Mouse (Mus musculus) hindbrain, postnatal 0 days (tissue): Measurements from ENCODE around the gene Mettl21a. TPM values are rescaled to one million over a fixed set of nuclear protein-coding genes. Genes with fewer than 3 reads are reported as not detected.

Source experiments
- ATAC-seq: fragments of 200-750 bp; cut with Nextera tagmentation; 2 replicates; pipeline ENCODE4 v1.8.0; 2017; ENCODE audit warnings: mild to moderate bottlenecking, moderate TSS enrichment, moderate library complexity
- DNase-seq: peaks from one replicate; pipeline ENCODE4 v3.0.0-alpha.2; 2015; ENCODE audit warnings: low spot score
- H3K27ac ChIP-seq: fragments of 300-500 bp; sonication (generic); 2 replicates; pipeline ENCODE4 v1.5.1; 2014; ENCODE audit warnings: mild to moderate bottlenecking
- H3K27me3 ChIP-seq: fragments of 300-500 bp; sonication (generic); 2 replicates; pipeline ENCODE4 v1.6.1; 2014; ENCODE audit warnings: low read length, mixed read lengths; ENCODE audit not compliant: insufficient read depth
- H3K36me3 ChIP-seq: fragments of 300-500 bp; sonication (generic); 2 replicates; pipeline ENCODE4 v1.6.1; 2014; ENCODE audit warnings: low read length, mixed read lengths; ENCODE audit not compliant: insufficient read depth
- H3K4me1 ChIP-seq: fragments of 300-500 bp; sonication (generic); 2 replicates; pipeline ENCODE4 v1.6.1; 2014; ENCODE audit warnings: antibody characterized with exemption, low read length, mixed read lengths; ENCODE audit not compliant: insufficient read depth
- H3K4me2 ChIP-seq: fragments of 300-500 bp; sonication (generic); 2 replicates; pipeline ENCODE4 v1.6.1; 2014; ENCODE audit warnings: low read depth, mild to moderate bottlenecking, low read length, moderate library complexity, mixed read lengths
- H3K4me3 ChIP-seq: fragments of 300-500 bp; sonication (generic); 2 replicates; pipeline ENCODE4 v1.5.1; 2014; ENCODE audit warnings: low read length
- H3K9ac ChIP-seq: fragments of 300-500 bp; sonication (generic); replicated peaks from 2 replicates; pipeline ENCODE4 v1.6.1; 2014; ENCODE audit warnings: mild to moderate bottlenecking, low read length, moderate library complexity, mixed read lengths
- H3K9me3 ChIP-seq: fragments of 300-500 bp; sonication (generic); 2 replicates; pipeline ENCODE4 v1.6.1; 2016; ENCODE audit warnings: low read length, mixed read lengths
- CTCF ChIP-seq: IDR thresholded peaks from 2 replicates; pipeline ENCODE4 v1.5.1; 2016; ENCODE audit warnings: antibody characterized with exemption, control low read depth, low read depth
- WGBS: fragments of 180-500 bp; shearing (Covaris S2); extraction: QIAGEN DNeasy Blood & Tissue Kit; methylation state at CpG from one replicate; pipeline ENCODE4 v1.1.7; 2014; 5-methylcytosine and 5-hydroxymethylcytosine counted together
- polyA plus RNA-seq: library from polyadenylated mRNA; unstranded; fragments of >200 nt; fragmentation: Nextera tagmentation; extraction: Ambion mirVana; gene quantifications from 2 replicates; pipeline ENCODE4 v1.2.1, GENCODE M21; 2015
- total RNA-seq: library from RNA; depleted of rRNA; stranded (reverse); fragments of >200 nt; gene quantifications from 2 replicates; pipeline ENCODE4 v1.2.3, GENCODE M21; 2014; rRNA removed

The Mettl21a gene
- 12.4 and 16.4 TPM in 2 replicates for total RNA-seq
- 12.9 and 15.0 TPM in 2 replicates for polyA plus RNA-seq

DNA sequence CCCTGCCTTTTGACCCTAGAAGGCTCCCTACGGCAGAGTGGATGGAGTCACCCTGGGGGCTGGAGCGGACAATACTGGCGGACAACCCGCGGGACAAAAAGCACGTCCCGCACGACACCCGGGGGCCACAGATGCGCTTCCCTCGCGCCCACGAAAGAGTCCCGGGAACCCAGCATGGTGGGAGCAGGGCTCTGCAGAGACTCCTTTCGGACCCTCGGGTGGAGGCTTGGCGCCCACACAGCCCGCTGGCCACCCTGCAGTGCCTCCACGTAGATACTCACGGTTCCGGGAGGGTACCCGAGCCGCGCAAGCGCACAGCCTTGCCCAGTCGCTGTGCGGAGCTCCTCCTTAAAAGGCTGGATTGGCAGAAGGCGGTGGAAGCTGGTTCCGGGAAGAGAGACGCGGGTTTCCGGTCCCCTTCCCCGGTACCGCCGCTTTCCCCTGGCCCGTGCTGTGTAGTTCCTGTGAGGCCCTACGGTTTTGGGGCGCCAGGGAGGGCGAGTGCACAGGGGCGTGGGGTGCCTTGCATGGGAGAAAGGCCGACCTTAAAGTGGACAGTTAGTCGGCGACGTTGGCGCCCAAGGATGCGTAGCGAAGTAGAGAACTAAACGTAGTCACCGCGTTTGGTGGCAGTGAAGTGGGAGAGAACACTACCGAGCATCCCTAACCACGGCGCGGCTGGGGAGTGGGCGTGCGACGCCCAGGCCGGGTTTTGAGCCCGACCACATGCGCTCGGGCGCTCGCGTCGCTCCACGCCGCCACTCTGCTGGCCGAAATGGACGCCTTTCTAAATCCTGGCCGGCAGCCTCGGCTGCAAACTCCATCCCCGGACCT is at the start of gene Mettl21a:
Gene Mettl21a (minus strand): TSS at position 362 of the 834 bp plus-strand sequence.
- peaks cover 5% of the 10 kb centered on the region; the same call in 1 of the 2 replicates for H3K4me1 ChIP-seq
- H3K27ac ChIP-seq = peak within 1 kb of the TSS; percentile 97
- peak; percentile 42 for TF ChIP-seq CTCF
- peak within 1 kb of the TSS; percentile 60 for H3K4me2 ChIP-seq
- peak within 1 kb of the TSS; percentile 87 for H3K9ac ChIP-seq
- no peaks in the 10 kb centered on the region for H3K9me3 ChIP-seq
- H3K27me3 ChIP-seq = no peaks in the 10 kb centered on the region
- under 1% methylated on average over 66 of the region's 72 CpGs for WGBS
- ATAC-seq = peak; percentile 98
- H3K36me3 ChIP-seq = peaks cover 8% of the 10 kb centered on the region; the same call in 1 of the 2 replicates
- peak within 1 kb of the TSS; percentile 79 for H3K4me3 ChIP-seq
- peak; percentile 97 for DNase-seq

DNA sequence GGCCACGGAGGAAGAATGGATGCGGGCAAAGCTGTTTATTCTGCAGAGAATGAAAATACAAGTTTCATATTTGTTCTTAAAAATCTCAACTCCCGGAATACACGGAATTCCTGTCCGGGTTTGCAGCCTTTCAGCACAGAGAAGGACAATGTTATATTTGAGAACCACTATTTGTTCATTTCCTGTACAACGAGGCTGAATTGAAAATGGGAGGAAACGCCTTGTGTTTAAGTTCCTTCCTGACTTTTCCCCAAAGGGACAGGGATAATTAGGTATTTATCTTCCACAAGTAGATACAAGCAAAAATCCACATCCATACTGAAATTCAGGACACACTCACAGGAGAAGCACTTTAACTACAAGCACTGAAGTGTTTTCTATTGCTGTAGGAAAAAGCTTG is 41.8 kb upstream of the Mettl21a start:
- H3K27ac ChIP-seq = no peak overlapping the region
- no peak for ATAC-seq
- no peak for DNase-seq
- WGBS = 71% methylated on average over 7 of the region's 7 CpGs
- no peaks in the 10 kb centered on the region for H3K27me3 ChIP-seq
- no peak overlapping the region for H3K4me2 ChIP-seq
- H3K9ac ChIP-seq = no peak overlapping the region
- no peak for TF ChIP-seq CTCF
- no peaks in the 10 kb centered on the region for H3K4me1 ChIP-seq
- H3K36me3 ChIP-seq = no peaks in the 10 kb centered on the region
- H3K4me3 ChIP-seq = no peak overlapping the region
- no peaks in the 10 kb centered on the region for H3K9me3 ChIP-seq

DNA sequence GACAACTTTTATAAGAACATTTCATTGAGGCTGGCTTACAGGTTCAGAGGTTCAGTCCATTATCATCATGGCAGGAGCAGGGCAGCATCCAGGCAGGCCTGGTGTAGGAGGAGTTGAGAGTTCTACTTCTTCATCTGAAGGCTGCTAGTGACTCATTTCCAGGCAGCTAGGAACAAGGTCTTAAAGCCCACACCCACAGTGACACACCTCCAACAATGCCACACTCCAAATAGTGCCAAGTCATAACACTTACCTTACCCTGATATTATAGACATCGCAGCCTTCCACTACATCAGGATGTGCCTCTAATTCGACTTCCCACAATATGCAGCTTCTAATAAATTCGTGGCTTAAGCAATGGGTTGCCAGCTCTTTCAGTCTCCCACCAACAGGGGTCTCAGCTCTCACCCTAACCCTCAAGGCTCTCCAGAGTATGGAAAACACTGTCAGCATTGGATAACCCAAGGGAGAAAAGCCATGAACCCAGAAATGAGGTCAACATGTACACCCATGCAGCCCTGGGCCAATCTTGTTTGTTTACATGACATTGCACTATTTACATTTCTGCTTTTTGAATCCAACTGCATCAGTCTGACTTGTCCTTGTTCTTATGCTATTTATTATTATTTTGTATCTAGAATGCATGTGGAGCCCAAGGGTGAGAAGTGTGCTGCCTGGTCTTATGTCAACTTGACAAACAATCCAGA is 39.5 kb upstream of the Mettl21a start:
- Histone ChIP-seq H3K4me3 (no peak overlapping the region), H3K4me1 (no peaks in the 10 kb centered on the region), H3K27me3 (no peaks in the 10 kb centered on the region), H3K4me2 (no peak overlapping the region), H3K27ac (no peak overlapping the region), H3K9me3 (no peaks in the 10 kb centered on the region), H3K36me3 (no peaks in the 10 kb centered on the region), H3K9ac (no peak overlapping the region)
- TF ChIP-seq CTCF = no peak
- 83% methylated on average over 3 of the region's 3 CpGs for WGBS
- DNase-seq (no peak), ATAC-seq (no peak)

DNA sequence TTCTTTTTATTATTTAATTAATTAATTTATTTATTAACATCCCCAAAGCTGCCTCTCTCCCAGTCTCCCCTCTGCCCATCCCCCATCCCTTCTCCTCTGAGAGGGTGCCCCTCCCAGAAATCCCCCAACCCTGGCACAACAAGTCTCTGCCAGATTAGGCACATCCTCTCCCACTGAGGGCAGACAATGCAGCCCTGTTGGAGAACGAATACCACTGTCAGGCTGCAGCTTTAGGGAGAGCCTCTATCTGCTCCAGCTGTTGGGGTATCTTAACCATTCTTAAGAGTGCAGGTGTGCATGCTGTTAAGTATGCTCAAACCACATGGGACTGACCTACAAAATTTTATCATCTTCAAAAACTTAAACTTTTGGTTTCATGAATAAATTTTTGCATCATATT is 38.4 kb upstream of the Mettl21a start:
- no peaks in the 10 kb centered on the region for H3K36me3 ChIP-seq
- no peak overlapping the region for H3K9ac ChIP-seq
- WGBS = 14% methylated on average over 1 of the region's 1 CpGs
- no peaks in the 10 kb centered on the region for H3K4me1 ChIP-seq
- ATAC-seq (no peak), DNase-seq (no peak)
- no peaks in the 10 kb centered on the region for H3K9me3 ChIP-seq
- no peak overlapping the region for H3K4me2 ChIP-seq
- H3K27me3 ChIP-seq = no peaks in the 10 kb centered on the region
- no peak overlapping the region for H3K4me3 ChIP-seq
- TF ChIP-seq CTCF = no peak
- H3K27ac ChIP-seq = no peak overlapping the region

DNA sequence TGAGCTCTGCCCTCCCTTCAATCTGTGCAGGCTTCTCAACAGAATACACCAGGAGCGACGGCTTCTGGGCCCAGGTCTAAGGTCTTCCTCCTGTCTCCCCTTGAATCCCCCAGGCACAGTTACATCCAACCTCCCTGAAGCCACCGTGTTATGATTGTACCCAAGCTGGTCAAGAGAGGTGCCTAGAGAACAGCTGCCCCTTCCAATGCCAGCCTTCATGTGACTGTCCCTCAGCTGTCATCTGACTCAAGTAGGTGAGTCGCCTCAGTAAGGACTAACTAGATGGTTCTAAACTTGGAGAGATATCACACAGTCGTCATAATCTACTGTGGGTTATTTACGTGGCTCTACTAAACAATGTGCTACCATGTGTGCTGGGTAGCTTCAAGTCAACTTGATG is 36.7 kb upstream of the Mettl21a start:
- Histone ChIP-seq H3K9ac (no peak overlapping the region), H3K4me1 (no peaks in the 10 kb centered on the region), H3K27ac (no peak overlapping the region), H3K27me3 (no peaks in the 10 kb centered on the region), H3K4me3 (no peak overlapping the region), H3K4me2 (no peak overlapping the region), H3K36me3 (no peaks in the 10 kb centered on the region), H3K9me3 (no peaks in the 10 kb centered on the region)
- no peak for TF ChIP-seq CTCF
- 96% methylated on average over 6 of the region's 6 CpGs for WGBS
- DNase-seq = no peak
- ATAC-seq = no peak

DNA sequence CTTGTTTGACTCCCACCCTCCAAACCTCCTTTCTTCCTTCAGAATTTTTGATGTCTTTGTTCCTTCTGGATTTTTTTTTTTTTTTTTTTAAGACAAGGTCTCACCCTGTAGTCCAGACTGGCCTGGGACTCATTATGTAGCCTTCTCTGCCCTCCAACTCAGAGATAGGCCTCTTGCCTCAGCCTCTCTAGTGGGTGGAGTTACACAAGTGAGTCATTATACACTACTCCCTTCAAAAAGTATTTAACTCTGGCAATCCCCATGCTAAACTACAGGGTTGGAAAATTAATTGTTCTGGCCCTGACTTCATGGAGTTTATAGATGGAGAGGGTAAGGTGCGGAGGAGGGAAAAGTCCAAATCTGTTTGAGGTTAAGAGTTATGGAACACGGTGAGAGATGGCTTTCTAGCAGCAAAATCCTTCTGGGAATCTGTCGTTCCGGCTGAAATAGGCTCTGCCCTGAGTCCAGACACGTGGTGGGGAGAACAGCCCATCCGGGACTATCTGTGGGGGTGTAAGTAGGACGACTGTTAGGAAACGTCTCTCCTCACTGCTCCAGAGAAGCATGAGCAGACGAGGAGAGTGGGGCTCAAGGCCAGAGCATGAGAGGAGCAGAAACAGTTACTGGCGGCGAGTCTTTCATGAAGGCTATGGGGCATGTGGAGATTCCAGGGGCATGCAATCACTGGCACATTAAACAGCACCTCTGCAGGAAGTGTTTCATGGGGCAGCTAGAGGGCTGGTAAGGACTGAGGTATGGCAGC is 32.5 kb upstream of the Mettl21a start:
- TF ChIP-seq CTCF = no peak
- no peak overlapping the region for H3K4me2 ChIP-seq
- no peak overlapping the region for H3K9ac ChIP-seq
- no peak overlapping the region for H3K4me3 ChIP-seq
- no peaks in the 10 kb centered on the region for H3K9me3 ChIP-seq
- ATAC-seq (no peak), DNase-seq (no peak)
- no peaks in the 10 kb centered on the region for H3K4me1 ChIP-seq
- no peaks in the 10 kb centered on the region for H3K27me3 ChIP-seq
- H3K36me3 ChIP-seq = no peaks in the 10 kb centered on the region
- WGBS = 78% methylated on average over 11 of the region's 11 CpGs
- H3K27ac ChIP-seq = no peak overlapping the region
